Mouse (Mus musculus) kidney, embryonic 16.5 days (tissue): Measurements from ENCODE around the gene Pigo. TPM values are rescaled to one million over a fixed set of nuclear protein-coding genes. Genes with fewer than 3 reads are reported as not detected.
A peak's percentile ranks its signal among the peaks of the same experiment; 100 is the strongest.
"Not testable (repeated sequence)": the region's sequence is repeated elsewhere in the genome, so short reads cannot be mapped to it uniquely, and the experiment has no call there.

Source experiments
- ATAC-seq: fragments of 200-750 bp; cut with Nextera tagmentation; 2 replicates; pipeline ENCODE4 v1.8.0; 2017; ENCODE audit warnings: moderate TSS enrichment; ENCODE audit not compliant: low FRiP score, low TSS enrichment
- H3K27ac ChIP-seq: fragments of 300-500 bp; sonication (generic); 2 replicates; pipeline ENCODE4 v1.5.1; 2014; ENCODE audit warnings: low read length
- H3K27me3 ChIP-seq: fragments of 300-500 bp; sonication (generic); 2 replicates; pipeline ENCODE4 v1.6.1; 2014; ENCODE audit warnings: low read length, control low read depth, mixed read lengths; ENCODE audit not compliant: insufficient read depth
- H3K36me3 ChIP-seq: fragments of 300-500 bp; sonication (generic); 2 replicates; pipeline ENCODE4 v1.6.1; 2014; ENCODE audit warnings: low read length, control low read depth, mixed read lengths; ENCODE audit not compliant: insufficient read depth
- H3K4me1 ChIP-seq: fragments of 300-500 bp; sonication (generic); 2 replicates; pipeline ENCODE4 v1.6.1; 2014; ENCODE audit warnings: low read length, control low read depth, mixed read lengths; ENCODE audit not compliant: insufficient read depth
- H3K4me2 ChIP-seq: fragments of 300-500 bp; sonication (generic); replicated peaks from 2 replicates; pipeline ENCODE4 v1.6.1; 2014; ENCODE audit warnings: low read depth, low read length
- H3K4me3 ChIP-seq: fragments of 300-500 bp; sonication (generic); 2 replicates; pipeline ENCODE4 v1.5.1; 2014; ENCODE audit warnings: mild to moderate bottlenecking, low read length
- H3K9ac ChIP-seq: fragments of 300-500 bp; sonication (generic); replicated peaks from 2 replicates; pipeline ENCODE4 v1.6.1; 2014; ENCODE audit warnings: low read length
- H3K9me3 ChIP-seq: fragments of 300-500 bp; sonication (generic); 2 replicates; pipeline ENCODE4 v1.6.1; 2016; ENCODE audit warnings: low read length, control low read depth
- WGBS: fragments of 180-500 bp; shearing (Covaris S2); extraction: QIAGEN DNeasy Blood & Tissue Kit; methylation state at CpG from one replicate; pipeline ENCODE4 v1.1.7; 2014; 5-methylcytosine and 5-hydroxymethylcytosine counted together
- polyA plus RNA-seq: library from polyadenylated mRNA; unstranded; fragments of >200 nt; fragmentation: Nextera tagmentation; extraction: Ambion mirVana; gene quantifications from 2 replicates; pipeline ENCODE4 v1.2.1, GENCODE M21; 2015

Gene Pigo
- polyA plus RNA-seq, 1 experiment from 2014 or later = 32.2 TPM

DNA sequence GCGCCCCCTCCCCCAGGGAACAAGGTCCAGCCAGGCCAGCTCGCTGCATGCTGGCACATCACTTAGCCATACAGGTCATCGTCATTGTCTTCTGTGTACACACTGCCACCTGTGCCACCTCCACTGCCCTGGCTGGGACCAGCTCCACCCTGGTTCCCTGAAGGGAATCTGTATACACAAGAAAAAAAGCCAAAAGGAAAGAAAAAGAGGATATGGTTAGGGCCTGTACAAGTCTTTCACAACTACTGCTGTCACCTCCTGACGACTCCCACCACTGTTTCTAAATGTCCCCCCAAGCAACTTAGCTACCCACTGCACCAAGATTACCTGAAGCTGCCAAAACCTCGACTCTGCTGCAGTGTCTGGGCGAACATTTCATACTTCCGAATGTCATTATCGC is 45.2 kb downstream of the Pigo start:
- not testable (repeated sequence) for H3K9me3 ChIP-seq, H3K9ac ChIP-seq, H3K27me3 ChIP-seq, H3K4me1 ChIP-seq, H3K27ac ChIP-seq, H3K4me2 ChIP-seq, H3K4me3 ChIP-seq
- peaks cover 66% of the 10 kb centered on the region for H3K36me3 ChIP-seq
- ATAC-seq = 0 out of 2 replicates have a peak, but pooled peaks have one; percentile 31
- 88% methylated on average over 7 of the region's 8 CpGs for WGBS

DNA sequence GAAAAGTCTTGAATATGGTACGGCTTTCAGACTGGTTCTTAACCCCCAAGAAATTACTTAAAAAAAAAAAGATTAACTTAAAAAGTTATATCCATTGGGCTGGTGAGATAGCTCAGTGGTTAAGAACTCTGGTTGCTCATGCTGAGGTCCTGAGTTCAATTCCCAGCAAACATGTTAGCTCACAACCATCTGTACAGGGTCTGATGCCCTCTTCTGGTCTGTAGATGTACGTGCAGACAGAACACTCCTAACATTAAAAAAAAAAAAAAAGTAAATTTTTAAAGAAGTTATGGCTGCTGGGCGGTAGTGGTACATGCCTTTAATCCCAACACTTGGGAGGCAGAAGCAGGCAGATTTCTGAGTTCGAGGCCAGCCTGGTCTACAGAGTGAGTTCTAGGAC is 47.6 kb downstream of the Pigo start:
- peaks cover 45% of the 10 kb centered on the region for H3K36me3 ChIP-seq
- 93% methylated on average over 4 of the region's 4 CpGs for WGBS

DNA sequence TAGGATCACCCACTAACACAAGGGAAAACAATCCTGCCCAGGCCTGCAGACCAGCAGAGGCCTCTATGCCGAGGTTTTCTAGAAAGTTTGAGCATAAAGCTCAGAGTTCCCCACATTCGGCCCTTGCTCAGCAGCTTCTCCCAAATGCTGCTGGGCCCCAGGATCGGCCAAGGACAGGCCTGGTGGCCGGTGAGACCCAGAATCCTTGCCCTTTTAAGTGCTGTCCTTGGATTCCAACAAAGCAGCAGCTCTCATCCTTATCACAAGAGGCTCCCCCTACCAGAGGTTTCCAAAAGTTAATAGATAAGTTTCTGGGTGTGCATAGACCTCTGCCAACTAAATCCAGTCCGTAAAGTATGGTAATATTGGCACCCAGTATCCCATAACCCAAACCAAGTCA is 51.8 kb downstream of the Pigo start:
- Histone ChIP-seq H3K36me3 (peaks cover 17% of the 10 kb centered on the region), H3K4me3 (no peak overlapping the region), H3K9ac (no peak overlapping the region), H3K27me3 (no peaks in the 10 kb centered on the region), H3K4me1 (no peaks in the 10 kb centered on the region), H3K27ac (no peak overlapping the region), H3K4me2 (no peak overlapping the region), H3K9me3 (no peaks in the 10 kb centered on the region)
- no peak for ATAC-seq
- WGBS = 82% methylated on average over 5 of the region's 5 CpGs

More for the DNA sequence above, 47.6 kb downstream of the Pigo start:
- Histone ChIP-seq H3K27ac (no peak overlapping the region), H3K4me2 (no peak overlapping the region), H3K9me3 (no peaks in the 10 kb centered on the region), H3K4me1 (no peaks in the 10 kb centered on the region), H3K4me3 (no peak overlapping the region), H3K9ac (no peak overlapping the region), H3K27me3 (no peaks in the 10 kb centered on the region)
- no peak for ATAC-seq

DNA sequence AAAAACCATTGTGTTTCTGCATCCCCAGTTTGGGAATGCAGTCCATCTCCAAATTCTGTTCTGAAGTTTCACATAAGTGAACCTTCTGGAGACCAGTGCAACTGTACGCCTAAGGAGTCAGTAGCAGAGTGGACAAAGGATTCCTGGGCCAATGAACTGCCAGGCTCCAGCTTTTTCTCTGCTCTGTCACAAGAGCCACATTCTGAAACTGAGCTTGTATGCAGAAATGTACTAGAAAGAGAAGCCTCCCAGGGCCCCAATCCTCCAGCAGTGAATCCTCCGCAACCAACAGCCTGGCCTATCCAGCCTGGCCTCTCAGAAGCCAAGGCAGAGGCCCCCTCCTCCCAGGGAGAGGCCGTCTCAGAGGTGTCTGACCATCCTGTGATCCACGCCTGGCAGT is 52.7 kb downstream of the Pigo start:
- no peak for ATAC-seq
- H3K9ac ChIP-seq = no peak overlapping the region

DNA sequence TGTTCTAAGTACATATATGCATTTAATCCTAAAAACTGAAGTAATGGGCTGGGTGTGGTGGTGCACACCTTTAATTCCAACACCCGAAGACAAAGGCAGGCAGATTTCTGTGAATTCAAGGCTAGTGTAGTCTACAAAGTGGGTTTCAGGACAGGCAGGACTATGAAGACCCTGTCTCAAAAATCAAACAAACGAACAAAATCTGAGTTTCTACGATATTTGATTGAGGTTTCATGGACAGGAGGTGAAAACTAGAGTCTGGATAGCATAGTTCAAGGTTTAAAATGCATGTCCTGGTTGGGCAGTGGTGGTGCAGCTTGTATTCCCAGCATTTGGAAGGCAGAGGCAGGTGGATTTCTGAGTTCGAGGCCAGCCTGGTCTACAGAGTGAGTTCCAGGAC is 56.3 kb downstream of the Pigo start, which contains the start of gene 1700022I11Rik:
Gene 1700022I11Rik (plus strand): TSS at position 301 of the 400 bp plus-strand sequence.
- 89% methylated on average over 4 of the region's 4 CpGs for WGBS
- H3K4me1 ChIP-seq = peaks cover 6% of the 10 kb centered on the region
- H3K36me3 ChIP-seq = no peaks in the 10 kb centered on the region
- no peak within 1 kb of the TSS for H3K9ac ChIP-seq
- H3K4me2 ChIP-seq = no peak within 1 kb of the TSS
- H3K27ac ChIP-seq = no peak within 1 kb of the TSS
- H3K27me3 ChIP-seq = no peaks in the 10 kb centered on the region
- H3K9me3 ChIP-seq = no peaks in the 10 kb centered on the region
- no peak within 1 kb of the TSS for H3K4me3 ChIP-seq
- no peak for ATAC-seq

More for the DNA sequence above, 52.7 kb downstream of the Pigo start:
- no peak overlapping the region for H3K4me2 ChIP-seq
- H3K27me3 ChIP-seq = no peaks in the 10 kb centered on the region
- 0 out of 2 replicates have a peak, but pooled peaks cover 8% of the 10 kb centered on the region for H3K36me3 ChIP-seq
- no peaks in the 10 kb centered on the region for H3K9me3 ChIP-seq
- no peak overlapping the region for H3K4me3 ChIP-seq
- 51% methylated on average over 4 of the region's 4 CpGs for whole genome bisulfite sequencing
- H3K4me1 ChIP-seq = no peaks in the 10 kb centered on the region
- no peak overlapping the region for H3K27ac ChIP-seq

Other genes starting within 250 kb of the Pigo start
- gene Fam205a1, start 171.9 kb downstream of the Pigo start, polyA plus RNA-seq = not detected in 2 replicates
- 0.06 and 0.14 TPM in 2 replicates for gene Gm12394, start 169.0 kb downstream of the Pigo start, polyA plus RNA-seq
- gene Fam205c, start 151.6 kb downstream of the Pigo start, polyA plus RNA-seq = 0.17 and 0.28 TPM in 2 replicates
- 0.44 and 0.79 TPM in 2 replicates for gene Phf24, start 109.2 kb downstream of the Pigo start, polyA plus RNA-seq
- gene Dnajb5, start 76.0 kb downstream of the Pigo start, polyA plus RNA-seq = 7.3 and 7.5 TPM in 2 replicates
- 0.39 and 1.7 TPM in 2 replicates for gene 1700022I11Rik, start 56.2 kb downstream of the Pigo start, polyA plus RNA-seq
- gene Vcp, start 25.3 kb downstream of the Pigo start, polyA plus RNA-seq = 560 and 578 TPM in 2 replicates
- gene Fancg, start 15.3 kb downstream of the Pigo start, polyA plus RNA-seq = 19.5 and 20.6 TPM in 2 replicates
- gene Stoml2, start 5.9 kb upstream of the Pigo start, polyA plus RNA-seq = 363 and 374 TPM in 2 replicates
- 11.7 and 12.9 TPM in 2 replicates for gene Fam214b, start 20.4 kb upstream of the Pigo start, polyA plus RNA-seq
- 6.8 and 8.6 TPM in 2 replicates for gene Unc13b, start 33.1 kb upstream of the Pigo start, polyA plus RNA-seq
- gene Atp8b5, start 241.3 kb upstream of the Pigo start, polyA plus RNA-seq = 0.66 and 0.77 TPM in 2 replicates